Mouse (Mus musculus) induced T-regulatory cell, adult 2 months (primary cell): ENCODE results near the gene Izumo4.

Source experiments
- DNase-seq: peaks from one replicate; pipeline ENCODE4 v3.0.0-alpha.2; 2012; ENCODE audit warnings: low read depth

Izumo4 gene

GRCm38 (mm10) chr10:80701721-80702535, at the start of gene Izumo4, which contains the start of gene Mob3a:
Gene Izumo4, plus strand, starts transcription at chr10:80702184.
Gene Mob3a, minus strand, starts transcription at chr10:80701977.
- peak; percentile 99 for DNase-seq

- DNase-seq, result no peak
Observed at GRCm38 (mm10) chr10:80653156-80653720, 48.7 kb upstream of the Izumo4 start.

GRCm38 (mm10) chr10:80654866-80655265, 47.1 kb upstream of the Izumo4 start:
- peak; percentile 18 for DNase-seq

DNA sequence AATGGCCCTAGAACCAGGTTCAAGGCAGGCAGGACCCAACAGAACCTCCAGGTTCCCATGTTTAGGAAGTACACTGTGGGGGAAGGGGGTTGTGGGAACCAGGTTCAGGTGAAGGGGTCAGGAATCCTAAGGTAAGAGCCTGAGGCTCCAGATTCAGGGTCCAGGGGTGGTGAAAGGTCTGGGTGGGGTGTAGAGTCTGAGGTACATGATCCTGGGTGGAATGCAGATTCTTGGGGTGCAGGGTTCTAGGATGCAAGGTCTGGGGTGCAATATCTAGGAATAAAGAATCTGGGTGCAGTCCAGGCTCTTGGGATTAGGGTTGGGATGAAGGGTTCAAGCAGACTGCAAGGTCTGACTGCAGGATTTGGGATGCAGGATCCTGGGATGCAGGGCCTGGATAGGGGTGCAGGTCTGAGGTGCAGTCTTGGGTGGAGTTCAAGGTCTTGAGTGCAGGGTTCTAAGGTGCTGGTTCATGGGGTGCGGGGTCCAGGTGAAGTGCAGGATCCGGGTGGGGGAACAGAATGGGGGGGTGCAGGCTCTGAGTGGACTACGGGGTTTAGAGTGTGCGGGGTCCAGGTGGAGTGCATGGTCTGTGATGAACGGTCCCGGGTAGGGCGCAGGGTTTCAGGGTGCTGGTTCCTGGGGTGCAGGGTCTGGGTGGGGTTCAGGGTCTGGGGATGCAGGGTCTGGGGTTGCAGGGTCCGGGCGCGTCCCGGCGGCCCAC, 46.4 kb upstream of the Izumo4 start:
- peak; percentile 16 for DNase-seq

DNA sequence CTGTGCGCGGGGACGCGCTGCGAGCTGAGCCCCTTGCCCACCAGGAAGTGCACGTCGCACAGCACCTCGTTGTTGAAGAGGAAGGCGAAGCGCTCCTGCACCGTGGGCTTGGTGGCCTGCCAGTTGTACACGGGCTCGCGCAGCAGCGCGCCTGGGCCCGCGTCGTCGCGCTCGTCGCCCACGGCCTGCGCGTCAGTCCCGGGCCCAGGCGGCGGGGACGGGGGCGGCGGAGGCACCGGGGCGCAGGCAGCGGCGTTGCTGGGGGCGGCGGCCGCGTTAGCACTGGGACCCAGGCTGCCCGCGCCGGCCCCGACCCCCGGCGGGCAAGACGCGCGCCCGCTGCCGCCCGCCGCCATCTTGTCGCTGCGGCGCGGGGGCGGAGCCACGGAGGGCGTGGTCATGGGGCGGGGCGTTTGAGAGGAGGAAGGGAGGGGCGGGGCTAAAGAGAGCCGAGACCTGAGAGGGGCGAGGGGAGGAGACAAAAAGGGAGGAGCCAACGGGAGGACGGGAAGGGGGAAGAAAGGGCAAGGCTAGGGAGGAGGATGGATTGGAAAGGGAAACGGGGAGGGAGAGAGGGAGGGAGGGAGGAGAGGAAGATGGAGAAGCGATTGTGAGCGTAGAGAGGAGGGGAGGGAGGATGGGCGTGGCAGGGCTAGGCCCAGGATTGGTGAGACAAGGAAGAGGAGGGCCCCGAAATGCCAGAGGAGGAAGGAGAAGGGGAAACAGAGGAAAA, 45.7 kb upstream of the Izumo4 start:
- peak; percentile 98 for DNase-seq

DNA sequence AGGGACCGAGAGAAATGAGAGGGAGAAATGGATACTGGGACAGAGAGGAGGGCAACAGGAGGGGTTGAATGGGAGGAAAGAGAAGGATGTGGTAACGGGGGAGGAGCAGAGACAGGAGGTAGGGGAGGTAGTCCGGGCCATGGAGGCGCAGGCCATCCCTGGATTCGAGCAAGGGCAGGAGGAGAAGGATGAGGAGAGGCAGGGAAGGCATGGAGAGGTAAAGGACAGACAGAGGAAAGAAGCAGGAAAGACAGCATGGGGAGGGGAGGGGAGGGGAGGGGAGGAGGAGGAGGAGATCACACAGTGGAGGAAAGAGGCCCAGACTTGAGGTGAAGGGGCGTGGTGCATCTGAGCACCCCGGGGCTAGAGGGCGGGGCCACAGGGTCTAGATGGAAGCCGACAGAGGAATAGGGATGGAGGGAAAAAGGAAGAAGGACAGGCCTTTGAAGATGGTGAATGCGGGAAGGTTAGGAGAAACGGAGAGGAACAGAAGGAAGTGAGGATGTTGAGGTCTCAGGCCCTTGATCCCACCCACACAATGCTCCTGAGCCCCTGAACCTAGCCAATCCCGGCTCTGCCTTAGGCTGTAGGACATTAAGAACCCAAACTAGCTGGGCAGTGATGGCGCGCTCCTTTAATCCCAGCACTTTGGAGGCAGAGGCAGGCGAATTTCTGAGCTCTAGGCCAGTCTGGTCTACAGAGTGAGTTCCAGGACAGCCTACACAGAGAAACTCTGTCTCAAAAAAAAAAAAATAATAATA, 44.9 kb upstream of the Izumo4 start, which contains the start of gene Btbd2:
TSS of gene Btbd2 (minus strand) at position 209 of the 761 bp plus-strand sequence.
- peak; percentile 64 for DNase-seq

- DNase-seq, result peak; percentile 78
Observed at GRCm38 (mm10) chr10:80658194-80658840, 43.7 kb upstream of the Izumo4 start.

- peak; percentile 87 for DNase-seq
Observed at GRCm38 (mm10) chr10:80658841-80659202, 43.2 kb upstream of the Izumo4 start.

DNA sequence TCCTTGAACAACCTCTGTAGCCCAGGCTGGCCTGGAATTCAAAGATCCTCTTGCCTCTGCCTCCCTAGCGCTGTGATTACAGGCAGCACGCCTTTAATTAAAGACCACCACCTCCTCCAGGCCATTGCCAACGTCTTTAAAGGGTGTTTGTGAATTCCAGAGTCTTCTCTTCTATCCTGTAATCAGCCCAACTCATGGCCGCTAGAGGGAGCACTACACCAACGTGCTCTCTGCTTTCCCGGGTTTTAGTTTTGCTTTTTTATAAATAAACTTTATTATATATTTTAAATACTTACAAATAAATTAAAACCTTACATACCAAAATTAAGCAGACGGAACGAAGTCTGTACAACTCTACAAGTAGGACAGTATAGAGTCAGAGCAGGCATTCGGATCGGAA, 42.8 kb upstream of the Izumo4 start:
- DNase-seq, result peak; percentile 90

GRCm38 (mm10) chr10:80661149-80661548, 40.8 kb upstream of the Izumo4 start:
- peak; percentile 91 for DNase-seq

GRCm38 (mm10) chr10:80663485-80664196, 38.3 kb upstream of the Izumo4 start:
- peak; percentile 65 for DNase-seq

DNA sequence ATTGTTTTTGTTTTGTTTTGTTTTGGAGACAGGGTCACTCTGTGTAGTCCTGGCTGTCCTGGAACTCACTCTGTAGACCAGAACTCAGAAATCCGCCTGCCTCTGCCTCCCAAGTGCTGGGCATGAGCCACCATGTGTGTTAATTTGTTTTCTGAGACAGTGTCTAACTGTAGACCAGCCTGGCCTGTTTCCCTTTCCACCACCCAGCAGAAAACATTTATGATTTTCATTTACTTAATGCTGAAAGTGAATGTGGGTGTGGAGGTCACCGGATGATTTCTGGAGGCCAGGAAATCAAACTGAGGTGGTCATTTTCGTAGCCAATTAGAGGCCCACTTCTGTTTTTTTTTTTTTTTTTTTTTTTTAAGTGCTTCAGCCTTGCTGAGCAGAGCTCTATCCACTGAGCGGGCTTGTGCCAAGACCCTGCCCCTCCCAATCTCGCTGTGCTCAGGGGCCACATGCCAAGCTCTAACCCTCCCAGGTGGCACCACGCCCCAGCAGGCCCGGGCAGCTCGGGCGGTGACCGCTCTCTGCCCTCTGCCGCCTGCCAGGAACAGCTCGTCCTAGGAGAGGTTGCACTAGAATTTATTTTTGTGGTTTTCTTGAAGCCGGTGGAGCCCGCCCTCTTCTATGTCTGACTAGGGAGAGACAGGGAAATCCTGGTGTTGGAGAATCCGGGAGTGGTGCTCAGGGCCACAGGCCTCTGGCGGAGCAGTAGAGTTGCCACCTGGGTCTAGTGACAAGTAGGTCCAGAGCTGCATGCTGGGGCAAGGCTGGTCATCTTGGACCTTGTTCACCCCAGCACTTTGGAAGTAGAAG, 37.6 kb upstream of the Izumo4 start:
- peak; percentile 70 for DNase-seq

DNA sequence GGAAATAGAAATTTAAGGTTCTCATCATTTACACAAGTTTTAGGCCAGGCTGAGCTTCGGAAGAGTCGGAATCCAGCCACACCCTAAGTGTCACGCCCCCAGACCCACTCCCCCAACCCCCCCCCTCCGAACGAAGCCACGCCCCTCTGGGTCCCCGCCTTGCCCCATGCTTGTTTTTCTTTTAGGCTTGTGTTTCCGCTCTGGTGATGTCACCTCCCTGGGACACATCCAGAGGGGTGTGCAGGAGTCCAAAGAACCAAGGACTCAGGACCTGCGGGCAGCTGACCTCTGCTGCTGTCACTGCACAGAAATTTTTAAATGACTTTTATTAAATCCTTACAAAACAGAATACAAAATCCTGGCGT, 37.0 kb upstream of the Izumo4 start:
- DNase-seq, result peak; percentile 72

GRCm38 (mm10) chr10:80665459-80665858, 36.5 kb upstream of the Izumo4 start:
- DNase-seq, result peak; percentile 45

DNA sequence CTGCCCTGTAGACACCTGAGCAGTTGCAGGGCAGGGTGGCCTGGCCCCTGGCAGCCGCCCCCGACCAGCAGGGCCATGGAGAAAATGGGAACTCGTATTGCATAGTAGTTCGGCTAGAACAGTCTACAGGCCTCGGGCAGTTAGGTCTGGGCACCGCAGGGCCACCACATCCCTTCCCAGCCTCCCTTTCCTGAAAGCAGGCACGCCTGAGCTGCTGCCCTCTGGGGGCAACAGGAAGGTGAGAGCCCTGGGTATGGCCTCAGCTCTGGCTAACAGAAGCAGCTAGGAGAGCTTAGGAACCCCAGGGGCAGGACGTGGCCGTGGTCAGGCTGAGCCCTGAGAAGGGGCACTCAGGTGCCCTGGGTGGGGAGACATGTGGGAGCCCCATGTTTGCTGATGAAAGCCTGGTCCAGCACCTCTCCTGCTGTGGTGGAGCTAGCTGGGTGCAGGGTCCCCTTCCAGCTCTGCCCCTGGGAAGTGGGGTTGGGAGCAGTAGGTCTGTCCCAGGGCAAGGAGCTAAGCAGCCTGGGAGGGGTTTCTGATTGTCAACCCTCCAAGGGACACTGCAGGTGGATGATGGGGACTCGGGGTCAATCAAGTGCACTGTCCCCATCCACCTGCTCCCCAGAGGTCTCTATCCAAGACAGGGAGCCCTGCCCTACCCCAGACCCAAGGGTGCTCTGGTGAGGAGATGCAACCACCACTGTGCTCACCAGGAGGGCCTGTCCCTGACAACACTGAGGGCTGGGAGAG, 35.8 kb upstream of the Izumo4 start:
- peak; percentile 35 for DNase-seq

DNA sequence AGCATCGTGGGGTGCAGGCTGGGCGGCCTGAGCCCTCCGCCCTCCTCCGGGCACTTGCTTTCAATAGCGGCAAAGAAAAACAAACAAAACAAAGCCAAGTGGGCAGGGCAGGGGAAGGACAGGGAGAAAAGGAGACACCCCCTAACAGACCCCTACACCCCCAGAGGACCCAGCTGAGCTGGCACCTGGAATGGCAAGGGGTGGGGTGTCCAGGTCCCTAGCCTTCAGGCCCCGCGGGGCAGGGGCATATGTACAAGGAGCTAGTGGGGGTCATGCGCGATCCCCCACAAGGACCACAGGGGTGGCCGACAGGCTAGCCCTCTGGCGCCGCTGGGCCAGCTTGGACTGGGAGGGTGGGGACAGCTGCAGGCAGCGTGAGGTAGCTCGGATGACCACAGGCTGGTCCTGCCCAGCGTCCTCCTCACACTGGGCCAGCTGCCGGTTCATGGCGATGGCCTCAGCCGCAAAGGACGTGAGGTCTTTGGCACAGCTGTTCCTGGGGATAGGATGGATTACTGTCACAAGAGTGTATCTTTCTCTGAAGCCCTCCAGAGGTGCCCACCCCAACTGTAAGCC, 35.1 kb upstream of the Izumo4 start:
- no peak for DNase-seq

GRCm38 (mm10) chr10:80668614-80669013, 33.4 kb upstream of the Izumo4 start:
- DNase-seq, result peak; percentile 43

DNA sequence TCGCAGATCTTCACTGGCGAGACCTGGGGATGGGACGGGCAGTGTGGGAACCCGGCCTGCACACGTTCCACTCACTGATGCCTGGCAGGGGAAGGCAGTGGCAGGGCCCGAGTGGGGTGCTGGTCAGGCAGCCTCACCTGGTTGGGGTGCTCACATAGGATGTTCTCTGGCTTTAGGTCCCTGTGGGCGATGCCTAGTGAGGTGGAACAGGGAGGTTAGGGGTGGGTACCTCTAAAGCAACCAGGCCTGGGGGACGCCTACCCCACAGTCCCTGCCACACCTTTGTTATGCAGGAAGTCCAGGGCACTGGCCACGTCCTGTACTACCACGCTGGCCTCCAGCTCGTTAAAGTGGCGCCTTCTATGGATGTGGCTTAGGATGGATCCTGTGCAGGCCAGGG, 33.0 kb upstream of the Izumo4 start:
- no peak for DNase-seq
